In the genomic region with DNA sequence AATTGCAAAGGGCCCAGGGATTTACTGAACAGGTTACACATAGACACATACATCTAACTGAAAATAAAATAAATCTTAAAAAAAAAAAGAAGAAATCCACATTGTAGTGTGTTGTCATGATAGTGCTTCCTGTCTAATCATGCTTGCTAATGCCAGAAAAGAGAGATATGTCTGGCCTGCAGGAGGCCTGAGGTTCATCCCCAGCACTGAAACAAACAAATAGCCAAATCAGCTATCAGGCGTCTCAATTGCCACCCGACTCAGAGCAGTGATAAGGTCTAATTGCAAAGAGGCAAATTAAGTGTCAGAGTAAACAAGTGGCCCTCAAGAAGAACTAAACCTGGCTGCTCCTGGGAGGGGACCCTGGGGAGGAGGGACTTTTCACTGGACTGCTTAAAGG, we compare ENCODE assay signal across 34 mouse cellular contexts. TPM values are rescaled to one million over a fixed set of nuclear protein-coding genes. Genes with fewer than 3 reads are reported as not detected.
"Had no signal": no experiment of that assay in that cellular context is flagged by ENCODE, and none has a peak within 500 bp of the region (broad histone marks: within the 10 kb centered on the region; RNA-seq: fewer than 3 reads in every experiment).

No protein-coding gene starts in this region.

- ATAC-seq: liver, postnatal 0 days; lung, postnatal 0 days; midbrain, embryonic 13.5 days; midbrain, embryonic 15.5 days; midbrain, embryonic 16.5 days had no signal

- H3K36me3 ChIP-seq: limb, embryonic 10.5 days; limb, embryonic 12.5 days; limb, embryonic 13.5 days; limb, embryonic 15.5 days; liver, embryonic 13.5 days; liver, embryonic 15.5 days; lung, embryonic 15.5 days; midbrain, embryonic 10.5 days; midbrain, embryonic 12.5 days; midbrain, embryonic 13.5 days; midbrain, embryonic 15.5 days had no signal

- H3K27ac ChIP-seq: left cerebral cortex, adult 2 months; limb, embryonic 10.5 days; limb, embryonic 12.5 days; limb, embryonic 13.5 days; limb, embryonic 15.5 days; liver, embryonic 13.5 days; liver, embryonic 14.5 days; liver, embryonic 15.5 days; lung, embryonic 15.5 days; macrophage; midbrain, embryonic 10.5 days; midbrain, embryonic 12.5 days; midbrain, embryonic 13.5 days; midbrain, embryonic 15.5 days had no signal

- H3K9me3 ChIP-seq: limb, embryonic 10.5 days; limb, embryonic 12.5 days; limb, embryonic 13.5 days; limb, embryonic 15.5 days; liver, embryonic 13.5 days; liver, embryonic 15.5 days; lung, embryonic 15.5 days; megakaryocyte, embryonic 14.5 days; midbrain, embryonic 10.5 days; midbrain, embryonic 12.5 days; midbrain, embryonic 13.5 days; midbrain, embryonic 15.5 days had no signal

- DNase-seq: left cerebral cortex, postnatal 4 days; liver, embryonic 13.5 days; liver, postnatal 0 days; lung, adult 18-20 months; lung, adult 2 months; lung, embryonic 14.5 days; lung, postnatal 10 days; lung, postnatal 14 days; lung, postnatal 36 days; lung, postnatal 4 days had no signal

- H3K4me1 ChIP-seq: limb, embryonic 13.5 days; limb, embryonic 15.5 days; lung, embryonic 15.5 days; megakaryocyte, embryonic 14.5 days had no signal

- H3K4me3 ChIP-seq: left cerebral cortex, adult 2 months; limb, embryonic 10.5 days; limb, embryonic 12.5 days; limb, embryonic 13.5 days; limb, embryonic 15.5 days; liver, embryonic 13.5 days; liver, embryonic 15.5 days; lung, embryonic 15.5 days; megakaryocyte, embryonic 14.5 days; midbrain, embryonic 10.5 days; midbrain, embryonic 12.5 days; midbrain, embryonic 13.5 days; midbrain, embryonic 15.5 days; myocyte had no signal

- H3K4me2 ChIP-seq: limb, embryonic 12.5 days; limb, embryonic 13.5 days; limb, embryonic 15.5 days; liver, embryonic 11.5 days; liver, embryonic 13.5 days; liver, embryonic 15.5 days; lung, embryonic 14.5 days; lung, embryonic 15.5 days; midbrain, embryonic 11.5 days; midbrain, embryonic 12.5 days; midbrain, embryonic 13.5 days; midbrain, embryonic 15.5 days had no signal

- H3K9ac ChIP-seq: limb, embryonic 12.5 days; limb, embryonic 13.5 days; limb, embryonic 15.5 days; liver, embryonic 13.5 days; liver, embryonic 14.5 days; liver, embryonic 15.5 days; liver, postnatal 0 days; lung, embryonic 14.5 days; lung, embryonic 15.5 days; midbrain, embryonic 12.5 days; midbrain, embryonic 13.5 days; midbrain, embryonic 15.5 days had no signal

RNA-seq across cellular contexts. Expression of gene Lefty1, which starts 5.2 kb away (rescaled TPM):
- total RNA-seq: monocyte, adult 5-6 weeks had no signal
- polyA plus RNA-seq: midbrain, embryonic 13.5 days; midbrain, embryonic 16.5 days had no signal

RNA-seq across cellular contexts. Expression of gene Lefty2, which starts 36.7 kb away (rescaled TPM):
- total RNA-seq: liver, adult 2 months; megakaryocyte, adult 5-6 weeks; monocyte, adult 5-6 weeks had no signal
- polyA plus RNA-seq: limb, embryonic 10.5 days; limb, embryonic 12.5 days; liver, adult 2 months; liver, embryonic 11.5 days; liver, embryonic 13.5 days; liver, embryonic 14.5 days; liver, embryonic 15.5 days; liver, embryonic 16.5 days; liver, postnatal 0 days; lung, adult 2 months; lung, embryonic 14.5 days; macrophage; midbrain, embryonic 10.5 days; midbrain, embryonic 11.5 days; midbrain, embryonic 12.5 days; myocyte; neural tube, embryonic 11.5 days had no signal
